Mouse (Mus musculus): ENCODE results near the gene Ctnnal1.
"Not testable (repeated sequence)": the region's sequence is repeated elsewhere in the genome, so short reads cannot be mapped to it uniquely, and the experiment has no call there.

Ctnnal1 gene

DNA sequence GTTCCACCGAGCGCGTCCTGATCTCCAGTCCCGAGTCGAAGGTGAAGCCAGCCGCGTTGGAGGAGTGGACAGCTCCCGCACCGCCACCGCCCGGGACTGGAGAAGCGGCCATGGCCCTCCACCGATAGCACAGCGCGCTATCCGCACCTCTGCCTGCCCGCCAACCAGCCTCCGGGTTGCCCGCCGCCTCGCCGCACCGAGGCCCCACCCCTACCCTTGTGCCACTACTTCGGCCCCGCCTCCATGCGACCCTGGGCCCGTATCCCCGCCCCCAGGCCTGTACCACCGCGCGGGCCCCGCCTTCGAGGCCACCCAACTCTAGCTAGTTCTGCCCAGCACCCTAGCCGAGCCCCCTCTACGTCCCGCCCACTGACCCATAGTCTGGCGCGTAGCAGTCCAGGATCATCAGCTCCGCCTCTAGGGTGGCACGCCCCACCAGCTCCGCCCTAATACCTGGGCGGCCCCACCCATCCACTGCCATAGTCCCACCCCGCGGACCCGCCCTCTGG is at the start of gene Ctnnal1:
Gene Ctnnal1, minus strand, starts transcription at position 186 of the 509 bp plus-strand sequence.
- DNase-seq (ENCODE audit: low read depth, low spot score) = peak; percentile 79

DNA sequence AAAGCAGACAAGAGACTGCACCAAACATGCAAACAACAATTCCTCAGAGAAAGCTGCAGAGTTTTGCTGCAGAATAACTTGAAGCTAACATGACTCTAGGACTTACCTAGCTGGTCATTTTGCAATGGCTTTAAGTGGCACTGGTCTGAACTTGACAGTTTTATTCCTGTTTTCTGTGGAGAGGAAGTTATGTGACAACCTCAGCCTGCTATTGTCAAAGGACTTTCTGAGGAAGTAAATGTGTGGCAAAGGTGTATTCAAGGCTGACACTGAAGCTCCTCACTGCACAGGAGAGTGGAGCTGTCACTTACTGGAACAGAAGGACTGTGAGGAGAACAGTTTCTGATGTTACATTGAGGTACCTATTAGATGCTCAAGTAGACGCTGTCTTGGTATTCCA is 49.8 kb upstream of the Ctnnal1 start:
- no peak for DNase-seq (ENCODE audit: low read depth, low spot score)

DNA sequence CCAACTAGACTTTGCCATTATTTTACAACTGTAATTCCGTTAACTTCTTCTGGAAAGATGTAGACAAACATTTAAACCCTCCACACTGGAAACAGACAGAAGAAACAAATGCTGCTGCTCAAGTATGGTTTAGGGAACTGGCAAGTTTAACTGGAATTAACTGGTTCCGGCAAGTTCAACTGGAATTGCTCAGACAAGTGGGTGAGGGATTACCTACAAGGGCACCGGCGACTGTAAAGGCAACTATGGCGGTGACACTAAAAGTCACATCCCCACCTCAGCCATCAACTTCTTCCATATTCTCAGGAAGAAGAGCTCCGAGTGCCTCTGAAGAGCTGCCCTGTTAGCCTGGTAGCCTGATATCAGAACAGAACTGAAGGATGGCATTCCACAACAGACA is 49.4 kb upstream of the Ctnnal1 start:
- no peak for DNase-seq (ENCODE audit: low read depth, low spot score)

DNA sequence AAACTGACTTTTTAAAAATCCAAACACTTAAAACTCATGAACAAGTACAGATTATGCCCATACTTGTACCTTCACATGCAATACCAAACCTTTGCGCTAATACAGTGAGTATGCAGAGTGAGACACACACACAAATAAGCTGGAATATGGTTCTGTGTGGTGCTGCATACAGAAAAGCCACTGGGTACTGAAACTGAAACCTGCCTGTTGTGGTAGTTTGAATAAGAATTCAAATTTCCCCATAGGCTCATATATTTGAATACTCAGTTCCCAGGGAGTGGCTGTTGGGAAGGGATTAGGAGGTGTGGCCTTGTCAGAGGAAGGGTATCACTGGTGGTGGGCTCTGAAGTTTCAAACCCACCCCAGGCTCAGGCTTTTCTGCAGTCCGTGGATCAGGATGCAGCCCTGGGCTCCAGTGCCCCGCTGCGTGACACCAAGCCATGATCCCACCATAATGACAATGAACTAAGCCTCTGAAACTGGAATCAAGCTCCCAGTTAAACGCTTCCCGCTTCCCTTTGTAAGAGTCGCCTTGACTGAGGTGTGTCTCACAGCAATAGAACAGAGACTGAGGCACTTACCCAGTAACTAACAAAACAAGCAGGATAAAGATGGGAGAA is 47.5 kb upstream of the Ctnnal1 start:
- no peak for DNase-seq (ENCODE audit: low read depth, low spot score)

DNA sequence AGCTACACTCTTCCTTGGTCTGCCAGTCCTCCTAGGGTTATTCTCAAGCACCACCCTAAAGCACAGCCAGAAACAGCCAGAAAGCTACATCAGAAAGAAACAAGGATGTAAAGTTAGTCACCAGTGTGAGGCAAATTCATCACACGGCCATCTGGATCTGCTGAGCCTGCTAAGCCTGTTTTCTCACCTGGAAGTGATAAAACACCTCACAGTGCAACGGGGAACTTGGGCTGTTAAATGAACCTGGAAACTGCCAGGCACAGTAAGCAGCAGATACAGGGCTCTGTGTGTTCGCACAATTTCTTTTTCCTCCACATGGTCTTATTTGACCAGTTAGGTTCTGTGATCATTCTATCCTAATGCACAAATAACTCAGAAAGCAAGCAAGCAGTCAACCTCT is 44.6 kb upstream of the Ctnnal1 start:
- DNase-seq (ENCODE audit: low read depth, low spot score) = no peak

DNA sequence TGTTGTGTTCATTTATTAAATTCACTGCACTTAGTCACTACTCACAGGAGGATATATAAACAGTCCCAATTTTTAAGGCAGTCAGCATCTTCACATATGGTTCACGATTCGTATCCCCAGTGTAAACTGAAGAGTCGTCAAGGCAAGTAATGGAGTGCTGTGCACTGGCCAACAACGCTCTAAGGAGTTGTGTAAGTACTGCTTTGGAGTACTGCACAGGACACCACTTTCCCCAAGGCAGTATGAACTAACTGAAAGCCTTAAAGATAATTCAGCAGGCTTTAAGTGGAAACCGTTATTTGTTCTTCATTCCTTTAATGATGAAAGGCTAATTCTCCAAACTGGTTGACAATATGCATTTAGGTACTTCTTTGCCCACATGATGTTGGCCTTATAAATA is 42.7 kb upstream of the Ctnnal1 start:
- no peak for DNase-seq (ENCODE audit: low read depth, low spot score)

DNA sequence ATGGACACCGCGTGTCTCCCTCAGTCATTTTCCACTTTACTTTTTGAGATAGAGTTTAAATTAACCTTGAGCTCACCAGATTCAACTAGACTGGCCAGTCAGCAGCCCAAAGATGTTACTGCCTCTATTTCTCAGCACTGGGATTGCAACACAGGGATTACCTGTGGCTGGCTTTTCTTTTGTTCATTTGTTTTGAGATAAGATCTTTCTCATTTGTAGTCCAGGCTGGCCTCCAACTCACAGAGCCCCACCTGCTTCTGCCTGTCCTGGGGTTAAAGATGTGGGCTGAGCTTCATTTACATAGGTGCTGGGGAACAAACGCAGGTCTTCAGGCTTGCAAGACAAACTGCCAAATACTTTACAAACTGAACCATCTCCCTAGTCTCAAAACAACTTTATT is 41.9 kb upstream of the Ctnnal1 start:
- DNase-seq (ENCODE audit: low read depth, low spot score) = no peak

DNA sequence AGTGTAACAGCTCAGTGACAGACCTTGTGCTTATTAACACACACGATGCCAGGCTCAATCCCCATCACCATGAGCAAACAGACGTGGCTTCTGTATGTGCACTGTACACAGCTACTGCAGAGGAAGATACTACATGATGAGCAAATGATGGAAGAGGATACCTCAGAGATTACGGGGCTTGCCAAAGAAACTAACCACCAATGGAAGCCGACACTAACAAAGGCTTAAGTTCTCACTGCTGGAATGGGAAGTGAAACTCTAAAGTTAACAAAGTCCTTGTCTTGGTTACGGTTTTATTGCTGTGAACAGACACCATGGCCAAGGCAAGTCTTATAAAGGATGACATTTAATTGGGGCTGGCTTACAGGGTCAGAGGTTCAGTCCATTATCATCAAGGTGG is 40.5 kb upstream of the Ctnnal1 start:
- no peak for DNase-seq (ENCODE audit: low read depth, low spot score)

DNA sequence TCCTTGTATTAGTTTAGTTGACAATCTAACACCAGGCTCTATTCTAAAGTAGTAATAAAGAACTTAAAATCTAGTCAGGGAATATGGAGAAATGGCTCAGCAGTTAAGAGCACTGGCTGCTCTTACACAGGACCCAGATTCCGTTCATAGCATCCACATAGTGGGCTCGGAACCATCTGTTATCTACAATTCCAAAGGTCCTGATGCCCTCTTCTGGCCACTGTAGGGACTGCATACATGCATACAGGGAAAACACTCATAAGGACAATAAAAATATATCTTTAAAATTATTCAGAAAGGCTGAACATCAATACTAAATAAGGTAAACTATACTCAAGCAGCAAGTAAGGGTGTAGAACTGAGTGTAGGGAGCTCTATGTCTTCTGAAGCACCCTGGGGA is 36.7 kb upstream of the Ctnnal1 start:
- peak; percentile 36 for DNase-seq (ENCODE audit: low read depth, low spot score)

DNA sequence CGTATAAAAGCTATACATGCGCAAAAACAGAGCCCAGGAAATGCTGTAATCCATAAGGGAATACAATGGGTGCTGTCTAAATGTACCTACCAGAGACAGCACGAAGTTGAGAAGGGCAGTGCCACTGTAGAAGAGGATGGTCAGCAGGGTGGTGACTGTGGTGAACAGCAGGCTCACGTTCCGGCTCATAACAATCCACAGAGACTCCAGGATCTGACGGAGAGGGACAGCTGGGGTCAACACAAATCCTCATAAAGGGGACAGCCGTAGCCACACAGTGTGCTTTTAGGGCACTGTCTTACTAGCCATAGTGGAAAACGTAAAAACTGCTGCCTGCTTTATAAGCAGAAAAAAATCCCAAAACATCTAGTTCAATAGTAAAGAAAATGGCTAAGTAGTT is 34.2 kb upstream of the Ctnnal1 start:
- no peak for DNase-seq (ENCODE audit: low read depth, low spot score)

DNA sequence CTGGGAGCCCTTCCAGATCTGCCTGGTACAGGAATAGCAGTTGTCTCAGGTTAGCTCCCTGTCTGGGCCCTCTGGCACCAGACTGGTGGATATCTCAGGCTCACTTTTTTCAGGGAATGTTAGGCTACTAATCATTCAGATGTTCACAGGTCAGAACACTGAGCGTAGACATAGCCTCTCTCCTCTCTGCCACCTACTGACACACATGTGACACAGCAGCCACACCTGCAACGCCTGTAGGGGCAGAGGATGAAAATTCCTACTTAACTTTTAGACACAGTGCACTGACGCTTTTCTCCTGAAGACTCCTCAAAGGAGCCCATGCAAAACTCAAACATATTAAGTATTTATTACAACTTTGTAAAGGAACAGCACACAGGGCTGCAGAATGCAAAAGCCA is 32.5 kb upstream of the Ctnnal1 start:
- no peak for DNase-seq (ENCODE audit: low read depth, low spot score)

DNA sequence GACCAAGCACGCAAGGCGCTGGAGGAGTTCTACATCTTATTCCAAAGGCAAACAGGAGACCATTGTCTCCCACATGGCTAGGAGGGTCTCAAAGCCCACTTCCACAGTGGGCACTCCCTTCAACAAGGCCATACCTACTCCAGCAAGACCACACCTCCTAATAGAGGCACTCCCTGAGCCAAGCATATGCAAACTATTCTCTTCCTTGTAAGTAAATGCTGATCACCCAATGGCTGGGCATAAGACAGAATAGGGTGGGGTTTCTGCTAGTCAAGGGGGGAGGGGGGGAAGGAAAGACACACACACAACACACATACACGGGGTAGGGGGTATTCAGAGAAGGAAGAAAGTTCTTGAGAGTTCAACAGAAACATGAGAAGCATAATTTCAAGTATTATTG is 29.2 kb upstream of the Ctnnal1 start:
- no peak for DNase-seq (ENCODE audit: low read depth, low spot score)

DNA sequence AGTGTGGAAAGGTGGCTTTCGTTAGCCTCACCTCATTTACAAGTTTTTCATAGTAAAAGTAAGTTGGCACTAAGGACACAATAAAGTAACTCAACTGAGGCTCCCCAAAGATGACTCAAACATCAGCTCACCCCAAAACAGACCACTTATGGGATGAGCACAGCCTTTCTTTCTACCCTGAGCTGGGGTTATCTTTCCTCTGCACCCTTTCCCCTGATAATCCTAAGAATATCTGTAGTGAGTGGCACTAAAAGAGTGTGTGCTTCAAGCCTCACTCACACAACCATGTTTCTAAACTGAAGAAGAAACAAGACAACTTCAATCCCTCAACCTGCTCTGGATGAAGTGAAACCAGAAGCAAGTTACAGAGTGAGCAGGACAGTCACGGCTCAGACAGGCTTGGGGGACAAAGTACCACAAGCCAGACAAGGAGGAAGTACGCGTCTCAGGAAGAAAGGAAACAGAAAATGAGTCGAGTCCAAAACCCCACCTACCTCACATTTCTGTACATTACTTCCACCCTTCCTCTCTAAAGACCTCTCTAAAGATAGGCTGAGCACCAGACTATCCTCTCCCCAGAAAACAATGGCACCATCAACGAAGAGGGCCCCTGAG is 27.6 kb upstream of the Ctnnal1 start:
- DNase-seq (ENCODE audit: low read depth, low spot score) = peak; percentile 15

DNA sequence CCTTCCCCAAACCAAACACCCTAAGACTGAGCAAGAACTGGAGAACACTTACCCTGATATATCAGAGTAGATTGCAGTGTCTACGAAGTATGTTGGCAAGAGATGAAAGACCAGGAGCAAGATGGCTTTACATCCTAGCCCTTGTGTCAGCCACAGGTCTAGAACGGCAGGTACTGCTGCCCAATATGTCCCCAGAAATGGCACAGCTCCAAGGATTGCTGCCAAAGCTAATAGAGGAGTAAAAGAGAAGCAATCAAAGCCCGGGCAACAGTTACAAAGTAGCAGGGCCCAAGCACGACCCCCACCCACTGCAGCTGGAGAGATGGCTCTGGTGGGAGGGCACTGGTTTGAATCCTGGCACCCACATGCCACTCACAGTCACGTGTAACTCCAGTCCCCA is 23.5 kb upstream of the Ctnnal1 start:
- no peak for DNase-seq (ENCODE audit: low read depth, low spot score)

DNA sequence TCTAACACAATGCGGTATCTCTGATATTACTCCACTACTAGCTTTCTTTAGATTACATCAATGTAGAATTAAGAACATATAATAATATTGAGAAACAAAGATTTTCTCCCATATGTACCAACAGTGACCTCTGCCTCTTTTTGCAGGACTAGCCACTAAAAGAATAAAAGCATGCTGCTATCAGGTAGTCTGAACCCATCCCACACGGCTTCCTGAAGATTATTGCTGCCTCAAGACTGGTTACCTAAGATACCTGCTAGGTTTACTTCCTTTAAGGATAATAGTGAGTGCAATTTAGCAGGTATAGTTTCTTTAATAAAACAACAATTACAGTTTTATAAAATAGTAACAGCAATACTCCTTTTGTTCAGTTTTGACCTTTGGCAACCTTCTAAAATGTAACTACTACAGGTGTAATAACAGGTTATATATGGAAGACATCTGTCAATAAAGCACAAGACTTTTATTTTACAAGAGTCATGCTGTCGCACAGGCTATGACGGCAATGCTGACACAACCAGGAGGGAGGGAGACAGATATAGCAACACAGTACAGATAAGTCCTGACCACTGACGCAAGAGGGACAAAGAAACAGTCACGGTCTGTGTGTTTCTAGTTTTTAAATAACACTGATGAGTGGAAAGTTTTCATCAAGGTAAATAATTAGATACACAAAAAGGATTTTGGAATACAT is 21.4 kb upstream of the Ctnnal1 start:
- no peak for DNase-seq (ENCODE audit: low read depth, low spot score)

DNA sequence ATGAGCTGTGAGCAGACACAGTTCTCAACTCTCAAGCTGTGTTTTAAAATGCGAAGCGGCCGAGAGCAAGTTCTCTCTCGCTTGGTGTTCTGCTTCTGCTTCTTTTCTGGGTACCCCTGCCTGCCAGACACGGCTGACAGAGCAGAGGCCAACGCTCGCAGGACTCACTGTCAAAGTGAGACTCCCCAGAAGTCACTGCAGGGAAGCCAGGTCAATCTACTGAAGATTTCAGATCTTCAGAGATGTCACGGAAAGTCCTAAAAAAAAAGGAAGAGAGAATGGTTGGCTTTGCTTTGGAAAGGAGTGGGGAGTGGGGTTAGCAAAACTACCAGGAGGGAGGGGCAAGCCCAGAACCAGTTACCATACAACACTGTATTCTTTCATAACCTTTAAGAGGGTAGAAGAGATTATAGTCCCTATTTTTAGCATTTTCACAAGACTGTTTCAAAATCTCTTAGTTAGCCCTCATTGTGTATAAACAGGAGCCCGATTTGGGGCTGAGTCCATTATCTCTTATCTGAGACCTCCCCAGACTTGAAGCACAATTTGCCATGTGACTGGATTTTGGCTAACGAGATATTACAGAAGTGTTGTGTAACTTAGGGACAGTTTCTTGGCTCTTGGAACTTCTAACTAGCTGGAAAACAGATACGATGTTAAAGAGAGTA is 15.2 kb upstream of the Ctnnal1 start:
- DNase-seq (ENCODE audit: low read depth, low spot score) = no peak

DNA sequence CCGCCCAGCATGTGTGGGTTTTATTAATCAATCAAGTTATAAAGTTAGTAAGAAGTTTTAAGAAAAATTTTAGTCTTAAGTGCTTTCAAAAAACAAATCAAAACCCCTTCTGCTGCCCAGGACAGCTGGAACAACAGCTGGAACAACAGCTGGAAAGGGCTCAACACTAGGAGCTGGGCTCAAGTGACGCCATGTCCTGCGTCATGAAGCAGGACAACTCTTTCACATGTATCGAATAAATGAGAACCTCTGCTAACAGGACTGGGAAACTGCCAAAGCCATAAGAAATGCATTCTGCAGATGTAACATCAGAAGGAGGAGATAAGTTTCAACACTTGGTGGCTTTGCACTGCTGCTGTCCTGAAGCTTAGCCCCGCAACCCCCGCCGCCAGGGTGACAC is 14.0 kb upstream of the Ctnnal1 start:
- no peak for DNase-seq (ENCODE audit: low read depth, low spot score)

DNA sequence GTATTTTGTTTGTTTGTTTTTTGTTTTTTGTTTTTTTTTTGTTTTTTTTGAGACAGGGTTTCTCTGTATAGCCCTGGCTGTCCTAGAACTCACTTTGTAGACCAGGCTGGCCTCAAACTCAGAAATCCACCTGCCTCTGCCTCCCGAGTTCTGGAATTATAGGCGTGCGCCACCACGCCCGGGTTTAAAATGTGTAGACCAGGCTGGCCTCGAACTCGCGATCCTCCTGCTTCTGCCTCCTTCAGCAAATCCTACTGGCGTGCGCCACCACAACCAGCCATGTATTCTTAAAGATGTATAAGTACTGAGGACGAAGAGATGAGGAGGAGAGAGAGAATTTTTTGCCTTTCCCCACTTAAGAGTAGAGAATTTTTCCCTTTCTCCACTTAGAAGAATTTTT is 5.6 kb upstream of the Ctnnal1 start:
- DNase-seq (ENCODE audit: low read depth, low spot score) = not testable (repeated sequence)

DNA sequence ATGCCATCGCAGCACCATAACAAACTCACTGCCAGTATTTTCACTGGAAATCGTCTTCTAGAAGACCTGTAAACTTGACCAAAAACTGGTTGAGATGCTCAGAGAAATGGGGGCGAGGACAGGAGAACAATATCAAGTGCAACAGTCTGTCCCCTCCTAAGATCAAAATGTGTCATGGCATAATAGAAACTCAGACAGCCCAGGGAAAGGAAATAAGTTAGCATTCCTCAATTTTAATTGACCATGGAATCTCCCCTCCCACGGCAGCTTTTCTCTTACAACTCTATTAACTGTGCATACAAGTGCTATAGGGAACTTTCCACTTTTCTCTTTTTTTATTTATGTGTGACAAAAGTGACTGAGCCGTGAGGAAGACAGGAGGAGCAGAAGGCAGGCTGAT is 2.8 kb upstream of the Ctnnal1 start:
- no peak for DNase-seq (ENCODE audit: low read depth, low spot score)

DNA sequence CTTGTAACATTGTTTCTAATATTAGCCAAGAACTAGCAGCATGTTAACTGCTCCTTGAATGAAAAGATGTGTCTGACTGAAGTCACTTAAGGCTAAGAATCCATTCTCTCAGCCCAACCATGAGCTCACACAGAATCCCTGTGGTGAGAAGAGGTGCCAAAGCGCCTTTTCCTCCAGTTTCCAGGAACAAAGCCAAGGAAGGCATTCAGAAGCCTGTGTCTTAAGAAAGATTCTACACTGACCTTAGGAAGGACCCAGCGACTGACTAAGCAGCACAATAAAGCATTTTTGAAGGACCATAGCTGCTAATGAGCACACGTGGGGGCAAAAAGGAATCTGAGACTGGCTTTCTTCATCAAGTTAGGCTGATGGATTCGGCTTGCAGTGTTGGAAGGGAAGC is 983 bp upstream of the Ctnnal1 start:
- no peak for DNase-seq (ENCODE audit: low read depth, low spot score)

DNA sequence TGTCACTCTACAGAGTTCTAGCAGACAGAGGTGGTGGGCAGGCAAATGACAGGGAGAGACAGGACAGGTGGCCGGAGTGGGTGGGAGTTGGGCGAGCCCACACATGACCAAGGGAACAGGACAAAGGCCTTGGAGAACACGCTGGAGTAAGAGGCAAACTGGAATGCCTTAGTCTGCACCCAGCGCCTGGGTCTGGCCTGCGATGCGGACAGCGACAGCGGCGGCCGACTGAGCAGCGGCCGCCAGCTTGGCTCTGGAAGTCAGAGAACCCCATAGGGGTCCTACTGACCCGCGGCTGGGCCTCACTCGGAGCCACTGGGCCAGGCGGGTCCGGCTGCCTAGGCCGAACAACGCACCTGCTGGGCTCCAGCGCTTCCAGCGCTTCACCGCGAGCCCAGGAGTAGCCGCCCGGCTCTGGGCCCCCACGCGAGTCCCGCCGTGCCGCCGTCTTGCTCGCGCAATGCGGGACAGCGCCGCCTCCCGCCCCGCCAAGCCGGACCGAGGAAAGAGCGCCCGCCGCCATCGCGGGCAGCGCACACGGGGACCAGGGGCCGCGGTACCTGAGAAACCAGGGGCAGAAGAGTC is 479 bp downstream of the Ctnnal1 start:
- DNase-seq (ENCODE audit: low read depth, low spot score) = no peak

DNA sequence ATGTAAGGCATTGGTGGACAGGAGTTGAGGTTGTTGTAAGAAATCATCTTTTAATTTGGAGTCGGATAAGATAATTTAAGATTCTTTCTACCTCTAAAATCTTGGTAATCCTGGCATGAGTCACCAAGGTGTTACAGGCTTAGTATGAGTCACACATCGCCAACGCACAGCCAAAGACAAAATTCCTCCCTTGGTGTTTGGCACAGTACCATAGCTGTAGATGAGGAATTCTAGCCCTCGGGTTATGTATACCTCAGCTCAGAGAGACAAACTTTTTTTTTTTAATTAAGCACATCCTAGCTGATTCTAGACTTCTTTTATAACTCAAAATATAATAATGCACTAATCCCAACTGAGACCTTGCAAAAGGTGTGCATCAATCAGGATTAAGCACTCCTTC is 972 bp downstream of the Ctnnal1 start:
- DNase-seq (ENCODE audit: low read depth, low spot score) = peak; percentile 7

All from CD4-positive, CD25-positive, alpha-beta regulatory T cell, adult 2 months (primary cell).